8 mouse cellular contexts compared by ENCODE assay signal in the genomic region with DNA sequence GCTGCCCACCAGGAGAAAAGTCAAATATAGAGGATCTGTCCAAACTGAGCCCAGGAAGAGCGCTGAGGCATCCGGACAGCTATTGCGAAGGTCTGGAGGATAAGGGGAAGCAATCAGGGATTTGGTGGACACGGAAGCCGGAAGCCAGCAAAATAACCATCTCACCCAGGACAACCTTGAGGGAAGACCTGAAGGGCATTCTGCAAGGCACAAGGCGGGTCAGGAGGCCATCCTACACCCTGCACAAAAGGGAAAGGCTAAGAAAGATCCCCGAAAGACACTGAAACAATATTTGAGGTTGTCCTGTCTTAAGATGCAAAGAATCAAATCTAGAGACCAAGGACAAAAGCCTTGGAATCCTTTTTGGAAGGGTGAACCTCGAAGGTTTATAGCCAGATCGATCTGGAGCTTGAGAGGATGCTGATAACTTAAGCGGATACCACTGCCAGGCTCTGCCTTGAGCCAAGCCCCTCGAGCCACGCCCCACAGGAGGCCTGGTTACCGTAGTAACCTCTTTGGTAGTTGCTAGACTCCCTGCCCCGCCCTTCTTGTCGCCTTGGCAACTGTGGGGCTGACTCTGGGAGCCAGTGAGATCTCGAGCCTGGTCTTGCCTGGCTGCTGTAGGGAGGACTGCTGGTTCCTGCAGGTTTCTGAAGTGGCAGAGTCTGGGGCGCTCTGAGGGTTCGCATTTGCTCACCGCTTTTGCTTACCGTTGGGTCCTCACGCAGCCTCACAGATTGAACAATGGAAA. TPM values are rescaled to one million over a fixed set of nuclear protein-coding genes. Genes with fewer than 3 reads are reported as not detected.
DNase-seq lines count a peak whose midpoint lies in the region.

No protein-coding gene starts in this region.

- peaks cover 8% of the 10 kb centered on the region for H3K4me1 ChIP-seq in megakaryocyte, embryonic 14.5 days

- peaks cover 18% of the 10 kb centered on the region for H3K9me3 ChIP-seq in megakaryocyte, embryonic 14.5 days

- H3K27me3 ChIP-seq in megakaryocyte, embryonic 14.5 days (replicated peaks) = peaks cover 23% of the 10 kb centered on the region

- peak; percentile 12 for DNase-seq in gastrocnemius, adult 18-20 months (ENCODE audit: low spot score)
- no peak for DNase-seq in gastrocnemius, adult 8-10 months (ENCODE audit: low spot score in 2 of 2)
- peak; percentile 61 for DNase-seq in cerebellum, adult 8-10 months
- peak; percentile 76 to 87 for DNase-seq in frontal cortex, adult 2 months (ENCODE audit: extremely low spot score in 1 of 2, low spot score in 1 of 2)
- peak; percentile 69 for DNase-seq in hindlimb bud, embryonic 11.5 days (ENCODE audit: extremely low spot score, low read depth, low spot score)
- peak; percentile 63 to 83 for DNase-seq in left cerebral cortex, adult 8-10 months (ENCODE audit: low spot score in 2 of 2)
- DNase-seq in skeletal muscle tissue, adult 2 months (ENCODE audit: low read depth, low spot score) = peak; percentile 15

- H3K36me3 ChIP-seq in megakaryocyte, embryonic 14.5 days (replicated peaks; ENCODE audit: low read length) = no peaks in the 10 kb centered on the region

- peak overlapping the region; percentile 85 for H3K4me3 ChIP-seq in megakaryocyte, embryonic 14.5 days (replicated peaks)

RNA-seq across cellular contexts. Expression of a gene that starts 13.1 kb away (rescaled TPM):
- 1 to 10 TPM in 1 of 2 experiments, under 1 TPM in 1; 0.96 to 2.4 TPM for total RNA-seq in gastrocnemius, adult 18-20 months (2021)
- total RNA-seq in gastrocnemius, adult 8-10 months (2022) = 1 to 10 TPM in 2 of 4 experiments, under 1 TPM in 2; 0.63 to 2.3 (median 1.0) TPM
- 305 and 323 TPM in 2 replicates for polyA plus RNA-seq in frontal cortex, adult 2 months (2012; rRNA removed)
- 100 to 1,000 TPM; 755 to 840 (median 807) TPM for total RNA-seq in left cerebral cortex, adult 8-10 months (2022)
- 0.07 TPM in 1 of 2 replicates, not detected in the other for polyA plus RNA-seq in megakaryocyte, embryonic 14.5 days (2012; ENCODE audit: insufficient read depth, low replicate concordance)

RNA-seq across cellular contexts. Expression of a gene that starts 20.2 kb away (rescaled TPM):
- total RNA-seq in gastrocnemius, adult 18-20 months (2021) = not detected
- not detected for total RNA-seq in gastrocnemius, adult 8-10 months (2022)
- polyA plus RNA-seq in frontal cortex, adult 2 months (2012; rRNA removed) = not detected in 2 replicates
- total RNA-seq in left cerebral cortex, adult 8-10 months (2022) = not detected
- not detected in 2 replicates for polyA plus RNA-seq in megakaryocyte, embryonic 14.5 days (2012; ENCODE audit: insufficient read depth, low replicate concordance)

RNA-seq across cellular contexts. Expression of a gene that starts 45.9 kb away (rescaled TPM):
- not detected for total RNA-seq in gastrocnemius, adult 18-20 months (2021)
- total RNA-seq in gastrocnemius, adult 8-10 months (2022) = not detected
- polyA plus RNA-seq in frontal cortex, adult 2 months (2012; rRNA removed) = not detected in 2 replicates
- under 1 TPM in 1 of 4 experiments, not detected in 3; 0.27 TPM for total RNA-seq in left cerebral cortex, adult 8-10 months (2022)
- not detected in 2 replicates for polyA plus RNA-seq in megakaryocyte, embryonic 14.5 days (2012; ENCODE audit: insufficient read depth, low replicate concordance)

RNA-seq across cellular contexts. Expression of a gene that starts 53.6 kb away (rescaled TPM):
- not detected for total RNA-seq in gastrocnemius, adult 18-20 months (2021)
- total RNA-seq in gastrocnemius, adult 8-10 months (2022) = not detected
- polyA plus RNA-seq in frontal cortex, adult 2 months (2012; rRNA removed) = 0.10 and 0.11 TPM in 2 replicates
- under 1 TPM; 0.15 to 0.42 (median 0.20) TPM for total RNA-seq in left cerebral cortex, adult 8-10 months (2022)
- polyA plus RNA-seq in megakaryocyte, embryonic 14.5 days (2012; ENCODE audit: insufficient read depth, low replicate concordance) = not detected in 2 replicates

Comparison
In these comparisons a context has a peak if more than half of its experiments do, and no peak if none do; other contexts are left out.
1. DNase-seq: peak in gastrocnemius, adult 18-20 months (single experiment), cerebellum, adult 8-10 months (single experiment), frontal cortex, adult 2 months (2 of 2), hindlimb bud, embryonic 11.5 days (single experiment), left cerebral cortex, adult 8-10 months (2 of 2) and skeletal muscle tissue, adult 2 months (single experiment); none in gastrocnemius, adult 8-10 months (0 of 2).
2. RNA of a gene that starts 13.1 kb away (total RNA-seq): 755 to 840 TPM in left cerebral cortex, adult 8-10 months; 0.96 to 2.4 TPM in gastrocnemius, adult 18-20 months and 0.63 to 2.3 TPM in gastrocnemius, adult 8-10 months; every median in the first group is over 100 times any median in the second.